Mouse (Mus musculus): Measurements from ENCODE around the gene Kif19a. TPM values are rescaled to one million over a fixed set of nuclear protein-coding genes. Genes with fewer than 3 reads are reported as not detected.

Gene Kif19a
- total RNA-seq, 2 experiments from 2014 or later = 0.99 to 1.6 TPM

Other genes with a start within 250 kb of the Kif19a start
- gene Rpl38, start 96.9 kb upstream of the Kif19a start, total RNA-seq (2021) = 1,000 to 10,000 TPM; 1,445 to 1,502 TPM
- gene Ttyh2, start 90.0 kb upstream of the Kif19a start, total RNA-seq (2021) = 100 to 1,000 TPM; 108 to 113 TPM
- gene Dnaic2, start 38.0 kb upstream of the Kif19a start, total RNA-seq (2021) = 1 to 10 TPM; 1.7 to 2.0 TPM
- under 1 TPM; 0.50 to 0.59 TPM for gene Btbd17, start 30.6 kb downstream of the Kif19a start, total RNA-seq (2021)
- gene Gpr142, start 33.5 kb downstream of the Kif19a start, total RNA-seq (2021) = under 1 TPM in 1 of 2 experiments, not detected in 1; 0.36 TPM
- gene Gprc5c, start 85.8 kb downstream of the Kif19a start, total RNA-seq (2021) = 10 to 100 TPM; 17.6 to 41.1 TPM
- gene Cd300a, start 124.7 kb downstream of the Kif19a start, total RNA-seq (2021) = 1 to 10 TPM; 1.9 to 3.3 TPM
- gene Cd300lb, start 169.0 kb downstream of the Kif19a start, total RNA-seq (2021) = under 1 TPM; 0.73 to 0.76 TPM
- not detected for gene Cd300c, start 203.8 kb downstream of the Kif19a start, total RNA-seq (2021)
- gene Cd300ld, start 224.5 kb downstream of the Kif19a start, total RNA-seq (2021) = under 1 TPM; 0.42 to 0.54 TPM
- gene Cd300c2, start 236.5 kb downstream of the Kif19a start, total RNA-seq (2021) = 1 to 10 TPM; 4.2 to 4.4 TPM